In the genomic region with DNA sequence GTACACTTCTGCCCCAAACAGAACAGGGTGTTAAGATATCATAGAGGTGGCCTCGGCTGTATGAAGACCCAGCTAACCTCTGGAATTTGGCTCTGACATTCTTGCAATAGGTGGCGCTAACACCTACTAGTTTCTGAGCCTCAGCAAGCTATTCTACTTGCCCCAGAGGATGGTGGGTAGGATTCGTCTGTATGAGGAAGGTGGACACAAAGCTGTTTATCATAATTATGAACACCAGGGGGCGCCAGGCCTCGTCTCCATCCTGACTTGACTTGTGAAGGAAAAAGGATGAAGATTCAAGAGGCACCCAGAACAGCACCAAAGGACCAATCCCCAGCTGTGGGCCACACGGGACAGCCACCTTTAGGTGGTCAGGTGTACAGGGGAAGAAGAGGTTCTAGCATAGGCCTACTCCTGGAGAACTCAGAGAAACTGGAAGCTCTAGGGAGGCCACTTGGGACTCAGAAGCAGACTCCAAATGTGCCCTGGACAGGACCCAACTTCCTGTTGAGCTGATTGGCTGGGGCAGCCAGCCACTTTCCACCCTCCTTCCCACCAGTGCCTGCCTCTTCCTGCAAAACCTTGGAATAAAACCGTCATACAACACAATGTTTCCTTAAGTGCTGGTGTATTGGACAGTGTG, we compare ENCODE assay signal across 9 mouse cellular contexts. TPM values are rescaled to one million over a fixed set of nuclear protein-coding genes. Genes with fewer than 3 reads are reported as not detected.
DNase-seq lines count a peak whose midpoint lies in the region; ATAC-seq lines count a peak whose summit lies in the region.
"Had no signal": no experiment of that assay in that cellular context is flagged by ENCODE, and none has a peak within 500 bp of the region (broad histone marks: within the 10 kb centered on the region; RNA-seq: fewer than 3 reads in every experiment).

No protein-coding gene starts in this region.

- 52% methylated on average over 7 of the region's 7 CpGs for WGBS in limb, embryonic 11.5 days
- 50% methylated on average over 7 of the region's 7 CpGs for WGBS in limb, embryonic 10.5 days
- WGBS in liver, embryonic 11.5 days = 30% methylated on average over 7 of the region's 7 CpGs

- H3K4me3 ChIP-seq in limb, embryonic 11.5 days (ENCODE audit: low read depth, low read length) = no peak overlapping the region
- no peak overlapping the region for H3K4me3 ChIP-seq in limb, embryonic 10.5 days
- no peak overlapping the region for H3K4me3 ChIP-seq in liver, embryonic 11.5 days (ENCODE audit: low read depth, low read length)
- H3K4me3 ChIP-seq: midbrain, embryonic 12.5 days had no signal

- peak; percentile 55 for DNase-seq in limb, embryonic 11.5 days (ENCODE audit: low spot score)
- no peak for DNase-seq in limb, embryonic 10.5 days (ENCODE audit: low spot score)
- DNase-seq in WW6 (ENCODE audit: low read depth, low spot score) = peak; percentile 55
- peak; percentile 78 for DNase-seq in embryo, embryonic 10.5 days (ENCODE audit: low spot score)
- peak; percentile 54 to 62 for DNase-seq in heart, postnatal 36 days
- peak; percentile 60 for DNase-seq in liver, embryonic 11.5 days (ENCODE audit: low spot score)
- DNase-seq in retina, embryonic 14.5 days (ENCODE audit: low spot score) = peak; percentile 69
- peak; percentile 71 to 80 for DNase-seq in thymus, postnatal 36 days

- no peak for ATAC-seq in limb, embryonic 11.5 days (ENCODE audit: insufficient number of reproducible peaks, low FRiP score, low TSS enrichment, low read depth)
- ATAC-seq in liver, embryonic 11.5 days (replicated peaks; ENCODE audit: low FRiP score) = peak; percentile 72

- H3K36me3 ChIP-seq in limb, embryonic 11.5 days (ENCODE audit: control insufficient read depth, insufficient read depth, low read length) = no peaks in the 10 kb centered on the region
- H3K36me3 ChIP-seq in limb, embryonic 10.5 days = no peaks in the 10 kb centered on the region
- H3K36me3 ChIP-seq in liver, embryonic 11.5 days (ENCODE audit: control insufficient read depth, insufficient read depth, low read length) = no peaks in the 10 kb centered on the region
- H3K36me3 ChIP-seq: midbrain, embryonic 12.5 days had no signal

- intact Hi-C loops in heart, postnatal 36 days (cut with DNase I) = loop anchor here (5.0 kb wide), 1 partner anchor 615 kb away; the partner anchor contains the start of gene Casq2

- no peak overlapping the region for H3K4me2 ChIP-seq in limb, embryonic 11.5 days (ENCODE audit: low read depth, severe bottlenecking)
- H3K4me2 ChIP-seq in liver, embryonic 11.5 days = no peak overlapping the region
- H3K4me2 ChIP-seq: midbrain, embryonic 12.5 days had no signal

- no peaks in the 10 kb centered on the region for H3K9me3 ChIP-seq in limb, embryonic 11.5 days (ENCODE audit: control insufficient read depth, low read length)
- H3K9me3 ChIP-seq in limb, embryonic 10.5 days (replicated peaks) = no peaks in the 10 kb centered on the region
- no peaks in the 10 kb centered on the region for H3K9me3 ChIP-seq in liver, embryonic 11.5 days (ENCODE audit: control insufficient read depth, low read length)
- H3K9me3 ChIP-seq: midbrain, embryonic 12.5 days had no signal

- no peaks in the 10 kb centered on the region for H3K27me3 ChIP-seq in limb, embryonic 11.5 days (ENCODE audit: control insufficient read depth, insufficient read depth, low read length)
- no peaks in the 10 kb centered on the region for H3K27me3 ChIP-seq in limb, embryonic 10.5 days (ENCODE audit: low read depth, poor library complexity, severe bottlenecking)
- H3K27me3 ChIP-seq in liver, embryonic 11.5 days (replicated peaks; ENCODE audit: control insufficient read depth, insufficient read depth, low read length) = no peaks in the 10 kb centered on the region
- H3K27me3 ChIP-seq: midbrain, embryonic 12.5 days had no signal

- H3K9ac ChIP-seq in limb, embryonic 11.5 days (ENCODE audit: low read length) = no peak overlapping the region
- H3K9ac ChIP-seq in liver, embryonic 11.5 days (ENCODE audit: low read depth, low read length) = no peak overlapping the region
- H3K9ac ChIP-seq: midbrain, embryonic 12.5 days had no signal

- no peak overlapping the region for H3K27ac ChIP-seq in limb, embryonic 11.5 days (replicated peaks; ENCODE audit: low read depth, low read length)
- H3K27ac ChIP-seq in limb, embryonic 10.5 days = no peak overlapping the region
- no peak overlapping the region for H3K27ac ChIP-seq in liver, embryonic 11.5 days (ENCODE audit: low read depth, low read length)
- H3K27ac ChIP-seq: midbrain, embryonic 12.5 days had no signal

- peaks cover 3% of the 10 kb centered on the region; the same call in 1 of the 2 replicates for H3K4me1 ChIP-seq in limb, embryonic 11.5 days (ENCODE audit: control insufficient read depth, insufficient read depth, low read length)
- H3K4me1 ChIP-seq in limb, embryonic 10.5 days = peaks cover 24% of the 10 kb centered on the region
- H3K4me1 ChIP-seq in liver, embryonic 11.5 days (replicated peaks; ENCODE audit: control insufficient read depth, insufficient read depth, low read length) = no peaks in the 10 kb centered on the region

RNA-seq across cellular contexts. Expression of gene Tspan2, which starts 32.3 kb away (rescaled TPM):
- polyA plus RNA-seq in limb, embryonic 11.5 days (2014; fragmentation: Nextera tagmentation; extraction: Ambion mirVana) = 6.5 and 7.1 TPM in 2 replicates
- 5.9 and 6.9 TPM in 2 replicates for polyA plus RNA-seq in limb, embryonic 10.5 days (2016; fragmentation: Nextera tagmentation; extraction: Ambion mirVana)
- 10 to 100 TPM; 13.2 to 15.0 TPM for total RNA-seq in heart, postnatal 36 days (2021)
- 4.2 and 5.3 TPM in 2 replicates for polyA plus RNA-seq in liver, embryonic 11.5 days (2014; fragmentation: Nextera tagmentation; extraction: Ambion mirVana)
